Mouse (Mus musculus) G1E (cell line): ENCODE data around the gene Olfr1388.

Experiments
- CTCF ChIP-seq: IDR thresholded peaks from 2 replicates; pipeline ENCODE4 v1.5.1; 2012; ENCODE audit warnings: low read depth, low read length, inconsistent platforms, mixed read lengths
- GATA1 ChIP-seq: IDR thresholded peaks from 2 replicates; pipeline ENCODE4 v1.6.1; 2012; ENCODE audit warnings: borderline replicate concordance, low read length, inconsistent platforms, mixed read lengths
- POLR2AphosphoS5 ChIP-seq: IDR thresholded peaks from 2 replicates; pipeline ENCODE4 v1.6.1; 2012; ENCODE audit warnings: low read depth, low read length, inconsistent platforms; ENCODE audit not compliant: insufficient replicate concordance
- TAL1 ChIP-seq: conservative IDR thresholded peaks from 2 replicates; pipeline ENCODE4 v1.6.1; 2012; ENCODE audit warnings: low read depth, low read length, inconsistent platforms, mixed read lengths

DNA sequence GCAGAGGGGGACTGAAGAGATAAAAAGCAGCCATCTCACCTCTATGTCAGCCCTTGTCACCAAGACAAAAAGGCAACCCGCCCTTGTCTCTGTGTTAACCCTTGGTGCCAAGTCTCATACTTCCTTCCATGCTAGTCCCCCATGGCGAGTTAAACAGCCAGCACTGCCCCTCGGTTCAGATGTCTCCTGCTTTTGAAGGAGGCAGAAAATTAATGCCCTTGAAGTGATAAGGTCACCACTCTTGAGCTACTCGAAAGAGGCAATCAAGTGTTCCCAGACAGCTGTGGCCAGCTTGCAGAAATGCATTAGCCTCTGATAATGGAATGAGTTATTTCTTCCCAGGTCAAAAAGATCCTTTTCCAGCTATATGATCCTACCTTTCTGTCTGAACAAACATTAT, 49.5 kb downstream of the Olfr1388 start:
- TF ChIP-seq CTCF (no peak), POLR2AphosphoS5 (no peak), GATA1 (no peak), TAL1 (no peak)
